Mouse (Mus musculus) olfactory bulb, adult 2 months (tissue): ENCODE measurements at regions not wholly inside any gene's neighbourhood (a gene's known extent, or its start where the extent isn't known, plus 50 kb on each side); places are given as distances from the start of the nearest gene placed in this dataset.

Source experiments
- H3K27ac ChIP-seq: fragments of 200-500 bp; 2 replicates; pipeline ENCODE4 v1.5.1; 2012; ENCODE audit warnings: low read depth, low read length; ENCODE audit not compliant: insufficient read depth
- H3K4me1 ChIP-seq: fragments of 200-500 bp; 2 replicates; pipeline ENCODE4 v1.6.1; 2012; ENCODE audit warnings: low read length; ENCODE audit not compliant: control insufficient read depth, insufficient read depth
- H3K4me3 ChIP-seq: fragments of 200-500 bp; 2 replicates; pipeline ENCODE4 v1.5.1; 2012; ENCODE audit warnings: mild to moderate bottlenecking, low read depth, low read length, moderate library complexity; ENCODE audit not compliant: insufficient read depth
- CTCF ChIP-seq: fragments of 200-500 bp; IDR thresholded peaks from 2 replicates; pipeline ENCODE4 v1.5.1; 2012; ENCODE audit warnings: low read depth, mild to moderate bottlenecking, low read length, moderate library complexity; ENCODE audit not compliant: insufficient read depth
- POLR2A ChIP-seq: fragments of 200-500 bp; IDR thresholded peaks from 2 replicates; pipeline ENCODE4 v1.6.1; 2012; ENCODE audit warnings: mild to moderate bottlenecking, low read depth, low read length, moderate library complexity; ENCODE audit not compliant: insufficient read depth
- WGBS: fragments of 180-500 bp; shearing (Covaris S2); methylation state at CpG from one replicate; pipeline ENCODE4 v1.1.7; 2018; 5-methylcytosine and 5-hydroxymethylcytosine counted together

- TF ChIP-seq CTCF (no peak), POLR2A (no peak)
- no peak overlapping the region for H3K27ac ChIP-seq
- WGBS, result 43% methylated on average over 5 of the region's 5 CpGs
- H3K4me1 ChIP-seq, result peaks cover 26% of the 10 kb centered on the region
- no peak overlapping the region for H3K4me3 ChIP-seq
Measured at GRCm38 (mm10) chr14:64584221-64584620, 480.1 kb downstream of the Prss52 start.

DNA sequence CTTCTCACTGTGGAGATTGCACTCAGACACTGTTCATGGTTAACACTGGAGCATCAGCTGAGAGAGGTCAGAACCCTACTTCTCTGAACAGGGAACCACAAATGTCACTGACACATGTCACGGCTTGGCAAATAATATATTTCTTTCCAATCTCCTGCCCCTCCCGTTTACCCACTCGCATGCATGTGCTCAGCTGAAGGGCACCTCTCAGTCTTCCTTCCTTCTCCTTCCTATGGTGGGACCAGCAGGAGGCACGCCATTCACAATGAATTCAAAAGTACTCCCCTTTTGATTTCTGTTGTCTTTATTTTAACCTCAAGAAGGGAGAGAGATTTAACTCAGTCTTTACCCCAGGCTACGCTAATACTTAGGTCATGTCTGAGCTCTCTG is 481.0 kb downstream of the Prss52 start:
- Histone ChIP-seq H3K4me3 (no peak overlapping the region), H3K4me1 (peaks cover 26% of the 10 kb centered on the region), H3K27ac (peak overlapping the region; percentile 100)
- no peak for TF ChIP-seq POLR2A
- TF ChIP-seq CTCF, result no peak
- 38% methylated on average over 5 of the region's 5 CpGs for whole genome bisulfite sequencing

DNA sequence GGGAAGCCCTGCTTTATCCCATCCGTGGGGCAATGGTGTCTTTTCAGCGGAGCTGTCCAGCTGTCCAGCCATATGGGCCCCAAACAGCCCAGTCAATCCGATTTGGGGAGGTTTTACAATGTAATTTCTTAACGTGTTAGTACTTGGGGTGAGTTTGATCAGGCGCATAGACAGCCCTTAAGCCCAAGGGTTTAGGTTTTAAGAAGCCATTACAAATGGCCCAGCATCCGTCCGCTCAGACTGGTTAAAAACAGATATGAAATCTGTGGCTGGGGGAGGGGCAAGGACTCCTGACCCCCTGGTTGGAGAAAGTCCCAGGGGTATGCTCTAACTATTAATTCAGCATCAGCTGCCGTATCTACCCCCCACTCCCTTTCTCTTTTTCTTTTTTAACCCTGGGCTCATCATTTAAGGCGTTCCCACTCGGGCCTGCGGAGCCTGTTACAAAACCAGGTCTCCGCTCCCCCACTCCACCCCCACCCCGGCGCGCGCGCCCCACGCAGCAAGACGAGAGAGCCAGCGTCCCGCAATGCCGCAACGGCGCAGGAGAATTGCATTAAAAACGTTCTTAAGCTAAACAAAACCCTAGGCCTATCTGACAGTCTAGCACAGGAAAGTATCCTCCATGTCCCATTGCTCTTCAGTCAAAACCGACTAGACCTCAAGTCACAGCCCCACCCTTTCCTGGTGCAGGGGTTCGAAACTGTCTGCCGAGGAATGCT is 481.5 kb downstream of the Prss52 start:
- WGBS, result 11% methylated on average over 28 of the region's 28 CpGs
- Histone ChIP-seq H3K4me1 (peaks cover 24% of the 10 kb centered on the region), H3K4me3 (no peak overlapping the region), H3K27ac (peak overlapping the region; percentile 100)
- TF ChIP-seq POLR2A (no peak), CTCF (no peak)

GRCm38 (mm10) chr14:64586386-64586859 is 482.3 kb downstream of the Prss52 start:
- 10% methylated on average over 12 of the region's 12 CpGs for WGBS
- TF ChIP-seq CTCF (no peak), POLR2A (no peak)
- peak overlapping the region; percentile 100 for H3K27ac ChIP-seq
- peak overlapping the region; percentile 91 for H3K4me3 ChIP-seq
- H3K4me1 ChIP-seq, result peaks cover 20% of the 10 kb centered on the region

DNA sequence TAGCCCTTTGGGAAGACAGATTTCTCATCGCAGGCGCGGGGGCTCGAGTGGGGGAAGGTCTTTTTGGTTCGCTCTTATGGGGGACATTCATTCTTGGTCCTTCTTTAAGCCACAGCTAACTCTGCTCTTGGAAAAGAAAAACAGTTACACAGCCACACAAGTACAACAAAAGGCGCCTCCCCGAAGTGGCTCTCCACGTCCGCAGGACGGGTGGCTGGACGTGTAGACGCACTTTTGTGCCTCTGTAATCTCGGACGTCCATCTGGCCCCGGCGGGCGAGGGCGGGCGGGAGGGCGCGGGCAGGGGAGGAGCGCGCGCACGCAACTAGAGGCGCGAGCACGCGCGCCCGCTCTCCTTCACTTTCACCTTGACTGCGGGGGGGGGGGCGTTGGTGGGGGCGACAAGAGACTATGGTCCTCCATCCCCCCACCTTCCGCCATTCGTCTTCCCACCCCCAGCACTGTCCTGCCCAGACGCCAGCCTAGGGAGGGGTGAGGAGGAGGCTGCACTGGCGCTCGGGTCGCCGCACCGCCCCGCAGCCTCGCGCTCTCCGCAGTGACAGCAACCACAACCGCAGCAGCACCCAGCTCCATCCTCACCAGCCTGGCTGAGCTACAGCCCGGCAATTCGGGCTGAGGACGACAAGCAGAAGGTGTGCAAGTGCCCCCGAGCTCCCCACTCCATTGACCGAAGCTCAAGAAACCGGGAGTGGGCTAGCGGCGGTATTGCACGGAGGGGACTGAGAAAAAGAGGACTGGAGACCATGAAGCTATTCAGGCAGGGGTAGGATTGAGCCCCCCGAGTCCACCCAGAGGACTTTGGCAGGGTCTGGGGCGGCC is 483.0 kb downstream of the Prss52 start:
- Histone ChIP-seq H3K4me3 (peak overlapping the region; percentile 91), H3K27ac (peak overlapping the region; percentile 100), H3K4me1 (peaks cover 17% of the 10 kb centered on the region)
- TF ChIP-seq POLR2A (peak; percentile 56), CTCF (no peak)
- WGBS, result under 1% methylated on average over 58 of the region's 58 CpGs

GRCm38 (mm10) chr14:64587699-64588434 is 483.8 kb downstream of the Prss52 start:
- peak; percentile 57 for TF ChIP-seq POLR2A
- no peak for TF ChIP-seq CTCF
- WGBS, result under 1% methylated on average over 40 of the region's 40 CpGs
- peak overlapping the region; percentile 91 for H3K4me3 ChIP-seq
- peaks cover 20% of the 10 kb centered on the region for H3K4me1 ChIP-seq
- H3K27ac ChIP-seq, result peak overlapping the region; percentile 100

DNA sequence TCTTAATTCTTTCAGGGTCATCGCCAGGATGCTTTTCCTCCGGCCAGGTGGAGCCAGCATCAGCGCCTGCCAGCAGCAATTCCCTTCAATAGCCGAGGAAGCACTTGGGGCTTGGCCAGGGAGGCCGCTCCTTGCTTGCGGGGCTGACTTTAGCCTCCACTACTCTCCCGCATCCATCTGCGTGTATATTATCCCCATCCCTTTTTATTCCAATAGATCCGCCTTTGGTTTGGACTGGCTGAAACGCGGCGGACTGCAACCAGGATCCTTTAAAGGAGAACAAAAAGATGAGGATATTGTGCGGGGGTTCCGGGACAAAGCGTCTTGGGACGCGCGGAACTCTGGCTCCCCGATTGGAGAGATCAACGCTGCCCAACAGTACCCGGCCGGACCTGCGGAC is 484.5 kb downstream of the Prss52 start:
- peak overlapping the region; percentile 100 for H3K27ac ChIP-seq
- TF ChIP-seq POLR2A, result no peak
- no peak for TF ChIP-seq CTCF
- WGBS, result under 1% methylated on average over 23 of the region's 23 CpGs
- H3K4me1 ChIP-seq, result peaks cover 19% of the 10 kb centered on the region
- H3K4me3 ChIP-seq, result peak overlapping the region; percentile 91

GRCm38 (mm10) chr14:64589126-64589525 is 485.0 kb downstream of the Prss52 start:
- TF ChIP-seq CTCF (no peak), POLR2A (no peak)
- Histone ChIP-seq H3K27ac (peak overlapping the region; percentile 100), H3K4me3 (peak overlapping the region; percentile 91), H3K4me1 (peaks cover 19% of the 10 kb centered on the region)
- WGBS, result 0% methylated on average over 2 of the region's 2 CpGs
